Mouse (Mus musculus) right cerebral cortex, postnatal 4 days (tissue): ENCODE measurements around the gene Inpp5d.

Source experiments
- DNase-seq: peaks from one replicate; pipeline ENCODE4 v3.0.0-alpha.2; 2022

The Inpp5d gene

GRCm38 (mm10) chr1:87711938-87712613 is 92.0 kb downstream of the Inpp5d start:
- no peak for DNase-seq

- DNase-seq = no peak
These were observed 92.5 kb downstream of the Inpp5d start for GRCm38 (mm10) chr1:87712614-87712971.

GRCm38 (mm10) chr1:87721382-87721781 is 101.3 kb downstream of the Inpp5d start:
- peak; percentile 55 for DNase-seq

- no peak for DNase-seq
These were observed 102.0 kb downstream of the Inpp5d start for GRCm38 (mm10) chr1:87722081-87722480.

GRCm38 (mm10) chr1:87723351-87723750 is 103.2 kb downstream of the Inpp5d start:
- no peak for DNase-seq

GRCm38 (mm10) chr1:87729070-87729469 is 109.0 kb downstream of the Inpp5d start:
- DNase-seq = no peak

GRCm38 (mm10) chr1:87729850-87730249 is 109.7 kb downstream of the Inpp5d start:
- DNase-seq = no peak

GRCm38 (mm10) chr1:87730271-87730670 is 110.2 kb downstream of the Inpp5d start:
- no peak for DNase-seq

- DNase-seq = no peak
These were observed 113.1 kb downstream of the Inpp5d start for GRCm38 (mm10) chr1:87733212-87733611.

- DNase-seq = no peak
These were observed 114.0 kb downstream of the Inpp5d start for GRCm38 (mm10) chr1:87734153-87734552.

- no peak for DNase-seq
These were observed 120.6 kb downstream of the Inpp5d start for GRCm38 (mm10) chr1:87740584-87741290.

GRCm38 (mm10) chr1:87749360-87749973 is 129.4 kb downstream of the Inpp5d start:
- DNase-seq = no peak

- DNase-seq = peak; percentile 90
These were observed 135.7 kb downstream of the Inpp5d start, which contains the start of gene Atg16l1 for GRCm38 (mm10) chr1:87755641-87756470. Gene Atg16l1 (plus strand): TSS chr1:87755870.

- DNase-seq = no peak
These were observed 143.7 kb downstream of the Inpp5d start for GRCm38 (mm10) chr1:87763821-87764220.

GRCm38 (mm10) chr1:87765741-87766140 is 145.6 kb downstream of the Inpp5d start:
- DNase-seq = no peak

GRCm38 (mm10) chr1:87766233-87766632 is 146.1 kb downstream of the Inpp5d start:
- no peak for DNase-seq

- DNase-seq = no peak
These were observed 149.2 kb downstream of the Inpp5d start for GRCm38 (mm10) chr1:87769263-87769662.
